Mouse (Mus musculus) stomach, embryonic 16.5 days (tissue): ENCODE data around the gene Scube1. TPM values are rescaled to one million over a fixed set of nuclear protein-coding genes. Genes with fewer than 3 reads are reported as not detected.

Experiments
- ATAC-seq: fragments of 200-750 bp; cut with Nextera tagmentation; 2 replicates; pipeline ENCODE4 v1.8.0; 2017; ENCODE audit warnings: moderate number of reproducible peaks, moderate TSS enrichment; ENCODE audit not compliant: insufficient read depth, low FRiP score
- H3K27ac ChIP-seq: fragments of 300-500 bp; sonication (generic); 2 replicates; pipeline ENCODE4 v1.5.1; 2014; ENCODE audit warnings: low read length
- H3K27me3 ChIP-seq: fragments of 300-500 bp; sonication (generic); 2 replicates; pipeline ENCODE4 v1.6.1; 2014; ENCODE audit warnings: low read length, control low read depth, mixed read lengths; ENCODE audit not compliant: control insufficient read depth, insufficient read depth
- H3K36me3 ChIP-seq: fragments of 300-500 bp; sonication (generic); 2 replicates; pipeline ENCODE4 v1.6.1; 2014; ENCODE audit warnings: low read length; ENCODE audit not compliant: control insufficient read depth, insufficient read depth
- H3K4me1 ChIP-seq: fragments of 300-500 bp; sonication (generic); 2 replicates; pipeline ENCODE4 v1.6.1; 2014; ENCODE audit warnings: low read length, control low read depth, mixed read lengths; ENCODE audit not compliant: control insufficient read depth, insufficient read depth
- H3K4me2 ChIP-seq: fragments of 300-500 bp; sonication (generic); 2 replicates; pipeline ENCODE4 v1.6.1; 2014; ENCODE audit warnings: low read depth, low read length, mixed read lengths
- H3K4me3 ChIP-seq: fragments of 300-500 bp; sonication (generic); replicated peaks from 2 replicates; pipeline ENCODE4 v1.5.1; 2014; ENCODE audit warnings: mild to moderate bottlenecking, low read length
- H3K9ac ChIP-seq: fragments of 300-500 bp; sonication (generic); 2 replicates; pipeline ENCODE4 v1.6.1; 2014; ENCODE audit warnings: low read length
- H3K9me3 ChIP-seq: fragments of 300-500 bp; sonication (generic); replicated peaks from 2 replicates; pipeline ENCODE4 v1.6.1; 2016; ENCODE audit warnings: low read length, control low read depth; ENCODE audit not compliant: control insufficient read depth
- WGBS: fragments of 180-500 bp; shearing (Covaris S2); extraction: QIAGEN DNeasy Blood & Tissue Kit; methylation state at CpG from one replicate; pipeline ENCODE4 v1.1.7; 2014; 5-methylcytosine and 5-hydroxymethylcytosine counted together
- polyA plus RNA-seq: library from polyadenylated mRNA; unstranded; fragments of >200 nt; fragmentation: Nextera tagmentation; extraction: Ambion mirVana; gene quantifications from 2 replicates; pipeline ENCODE4 v1.2.1, GENCODE M21; 2015

Gene Scube1
- polyA plus RNA-seq, 1 experiment from 2014 or later = 12.9 TPM

DNA sequence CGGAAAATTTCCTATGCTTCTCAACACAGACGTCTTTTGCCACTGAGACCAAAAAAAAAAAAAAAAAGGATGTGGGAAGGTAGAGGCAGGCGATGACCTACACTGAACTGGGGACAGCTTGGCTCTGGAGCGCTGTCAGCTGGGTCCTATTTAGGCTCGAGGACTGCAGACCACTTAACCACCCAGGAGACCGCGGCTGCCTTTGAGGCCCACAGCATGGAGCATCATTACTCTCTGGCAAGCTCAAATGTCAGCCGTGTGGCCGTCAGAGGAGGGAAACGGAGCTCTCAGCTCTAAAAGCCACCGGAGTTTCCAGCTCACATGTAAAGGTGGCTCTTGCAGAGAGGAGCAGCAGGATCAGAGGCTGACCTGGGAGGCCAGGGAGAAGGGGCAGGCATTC, 46.2 kb downstream of the Scube1 start:
- Histone ChIP-seq H3K9ac (no peak overlapping the region), H3K4me3 (no peak overlapping the region), H3K36me3 (no peaks in the 10 kb centered on the region), H3K4me1 (peaks cover 34% of the 10 kb centered on the region), H3K27ac (peak overlapping the region; percentile 48), H3K9me3 (no peaks in the 10 kb centered on the region), H3K4me2 (no peak overlapping the region), H3K27me3 (0 out of 2 replicates have a peak, but pooled peaks cover 3% of the 10 kb centered on the region)
- ATAC-seq = no peak
- 20% methylated on average over 11 of the region's 11 CpGs for WGBS

DNA sequence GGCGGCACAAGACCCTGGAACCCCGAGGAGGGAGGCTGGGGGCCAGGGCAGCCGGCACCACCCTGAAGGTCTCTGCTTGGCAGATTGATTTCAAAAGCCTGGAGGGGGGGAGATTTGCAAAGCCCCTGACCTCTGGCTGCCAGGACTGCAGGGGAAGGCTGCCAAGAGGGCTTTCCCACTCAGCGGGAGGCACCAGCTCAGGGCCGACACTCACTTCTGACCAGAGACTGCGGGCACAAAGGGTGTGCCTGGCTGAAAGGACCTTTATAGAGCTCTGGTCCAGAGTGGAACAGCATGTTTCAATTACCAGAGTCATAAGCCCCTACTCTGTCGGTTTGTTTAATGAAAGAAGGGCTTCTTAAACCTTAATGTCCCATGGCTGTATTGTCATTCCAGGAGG, 46.7 kb downstream of the Scube1 start:
- no peak for ATAC-seq

DNA sequence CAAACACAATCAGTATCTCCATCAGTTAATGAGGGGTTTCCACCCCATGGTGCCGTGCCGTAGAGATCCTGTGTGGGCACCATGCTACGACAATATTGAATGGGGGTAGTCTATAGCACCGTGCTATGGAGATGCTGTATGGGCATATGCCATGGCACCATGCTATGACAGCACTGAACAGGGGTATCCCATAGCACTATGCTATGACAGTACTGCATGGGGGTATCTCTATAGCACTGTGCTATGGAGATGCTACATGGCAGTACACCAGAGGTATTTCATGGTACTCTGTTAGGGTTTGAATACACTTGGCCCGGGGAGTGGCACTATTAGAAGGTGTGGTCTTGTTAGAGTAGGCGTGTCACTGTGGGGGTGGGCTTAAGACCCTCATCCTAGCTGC, 47.7 kb downstream of the Scube1 start:
- H3K4me2 ChIP-seq = no peak overlapping the region
- no peak for ATAC-seq
- WGBS = 93% methylated on average over 6 of the region's 6 CpGs
- no peak overlapping the region for H3K9ac ChIP-seq
- H3K4me3 ChIP-seq = no peak overlapping the region
- no peaks in the 10 kb centered on the region for H3K36me3 ChIP-seq
- H3K27ac ChIP-seq = no peak overlapping the region
- H3K4me1 ChIP-seq = peaks cover 28% of the 10 kb centered on the region
- 0 out of 2 replicates have a peak, but pooled peaks cover 3% of the 10 kb centered on the region for H3K27me3 ChIP-seq
- no peaks in the 10 kb centered on the region for H3K9me3 ChIP-seq

More for the DNA sequence above, 46.7 kb downstream of the Scube1 start:
- Histone ChIP-seq H3K4me2 (no peak overlapping the region), H3K27ac (peak overlapping the region; percentile 32; the same call in 1 of the 2 replicates), H3K4me3 (no peak overlapping the region), H3K9ac (no peak overlapping the region), H3K27me3 (0 out of 2 replicates have a peak, but pooled peaks cover 3% of the 10 kb centered on the region), H3K9me3 (no peaks in the 10 kb centered on the region), H3K36me3 (no peaks in the 10 kb centered on the region), H3K4me1 (peaks cover 34% of the 10 kb centered on the region)
- 20% methylated on average over 7 of the region's 7 CpGs for WGBS

DNA sequence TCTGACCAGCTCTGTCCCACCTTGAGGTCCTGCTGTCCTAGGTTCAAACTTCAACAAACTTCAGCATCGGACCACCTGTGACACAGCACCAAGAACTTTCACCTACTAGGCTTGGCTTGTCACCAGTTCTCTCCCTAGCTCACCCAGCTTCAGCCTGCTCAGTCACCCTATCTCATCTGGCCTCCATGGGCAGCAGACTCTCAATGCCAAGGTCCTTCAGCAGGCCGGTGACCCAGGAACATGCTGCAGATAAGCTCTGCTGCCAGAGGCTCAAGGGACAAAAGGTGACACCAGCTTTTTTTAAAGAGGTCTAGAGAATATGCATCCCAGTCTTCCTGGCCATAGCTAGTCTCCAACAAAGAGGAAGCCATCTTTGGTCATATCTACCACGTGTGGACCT, 48.5 kb downstream of the Scube1 start:
- H3K9me3 ChIP-seq = no peaks in the 10 kb centered on the region
- H3K36me3 ChIP-seq = no peaks in the 10 kb centered on the region
- WGBS = 89% methylated on average over 3 of the region's 3 CpGs
- H3K27ac ChIP-seq = no peak overlapping the region
- 0 out of 2 replicates have a peak, but pooled peaks cover 3% of the 10 kb centered on the region for H3K27me3 ChIP-seq
- H3K4me1 ChIP-seq = peaks cover 28% of the 10 kb centered on the region
- H3K9ac ChIP-seq = no peak overlapping the region
- H3K4me3 ChIP-seq = no peak overlapping the region
- no peak for ATAC-seq
- no peak overlapping the region for H3K4me2 ChIP-seq

DNA sequence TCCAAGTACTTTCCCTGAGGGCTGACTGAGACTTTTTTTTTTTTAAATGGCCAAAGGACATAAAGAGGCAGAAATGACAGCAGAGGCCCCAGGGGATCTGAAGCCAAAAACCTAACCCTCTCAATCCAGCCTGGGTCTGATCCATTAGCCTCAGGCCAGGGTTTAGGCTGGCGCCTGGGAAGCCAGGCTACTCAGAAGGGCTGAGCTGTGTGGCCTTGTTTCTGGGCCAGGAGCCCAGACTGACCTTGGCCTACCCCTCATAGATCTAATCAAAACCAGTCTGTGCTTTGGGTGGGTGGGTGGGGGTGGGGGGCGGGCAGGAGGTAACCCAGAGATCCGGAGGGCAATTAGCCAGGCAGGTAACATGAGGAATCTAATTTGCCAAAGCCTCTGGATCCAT, 51.2 kb downstream of the Scube1 start:
- Histone ChIP-seq H3K9me3 (no peaks in the 10 kb centered on the region), H3K27me3 (0 out of 2 replicates have a peak, but pooled peaks cover 3% of the 10 kb centered on the region), H3K36me3 (no peaks in the 10 kb centered on the region), H3K4me2 (no peak overlapping the region), H3K27ac (no peak overlapping the region), H3K9ac (no peak overlapping the region), H3K4me1 (peaks cover 8% of the 10 kb centered on the region; the same call in 1 of the 2 replicates), H3K4me3 (no peak overlapping the region)
- 79% methylated on average over 3 of the region's 3 CpGs for WGBS
- ATAC-seq = no peak

DNA sequence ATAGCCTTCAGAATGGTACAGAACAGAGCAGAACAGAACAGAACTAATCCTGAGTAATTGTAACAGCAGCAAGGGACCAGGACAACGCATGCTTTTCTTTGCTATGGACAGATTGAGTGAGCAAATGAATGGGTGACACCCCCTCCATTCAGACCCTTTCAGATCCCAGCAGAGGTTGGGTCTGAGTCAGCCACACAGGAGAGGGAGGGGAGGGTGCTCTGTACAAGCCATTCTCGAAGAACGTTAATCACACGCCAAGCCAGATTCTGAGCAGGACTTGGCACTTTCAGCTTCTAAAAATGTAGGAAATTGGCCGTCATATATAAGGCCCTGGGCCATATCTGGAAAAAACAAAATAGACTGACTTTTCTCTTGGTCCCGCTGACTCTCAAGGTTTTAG, 57.3 kb downstream of the Scube1 start:
- no peak overlapping the region for H3K9ac ChIP-seq
- H3K4me1 ChIP-seq = no peaks in the 10 kb centered on the region
- H3K9me3 ChIP-seq = no peaks in the 10 kb centered on the region
- no peaks in the 10 kb centered on the region for H3K36me3 ChIP-seq
- peak; percentile 49; the same call in 1 of the 2 replicates for ATAC-seq
- H3K27ac ChIP-seq = no peak overlapping the region
- no peak overlapping the region for H3K4me2 ChIP-seq
- WGBS = 43% methylated on average over 6 of the region's 6 CpGs
- H3K4me3 ChIP-seq = no peak overlapping the region
- H3K27me3 ChIP-seq = no peaks in the 10 kb centered on the region

DNA sequence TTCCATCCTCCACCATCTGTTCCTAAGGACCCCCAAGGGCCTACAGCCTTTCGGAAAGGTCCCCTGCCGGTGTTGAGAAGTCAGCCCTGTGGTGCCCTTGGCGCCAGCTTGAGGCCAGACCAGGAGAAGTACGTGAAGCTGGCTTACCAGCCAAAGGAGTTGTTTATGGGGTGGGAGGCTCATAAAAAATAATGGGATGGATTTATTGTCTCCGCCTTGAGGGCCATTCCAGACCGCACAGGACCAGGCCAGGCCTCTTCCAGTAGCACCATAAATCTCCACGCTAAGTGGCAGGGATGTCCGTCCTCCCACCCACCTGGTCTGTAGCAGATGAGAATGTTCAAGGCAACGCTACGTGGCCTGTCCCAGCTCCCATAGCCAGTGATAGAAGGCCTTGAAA, 58.4 kb downstream of the Scube1 start:
- Histone ChIP-seq H3K27ac (no peak overlapping the region), H3K36me3 (no peaks in the 10 kb centered on the region), H3K4me1 (no peaks in the 10 kb centered on the region), H3K4me3 (no peak overlapping the region), H3K4me2 (no peak overlapping the region), H3K27me3 (no peaks in the 10 kb centered on the region), H3K9me3 (no peaks in the 10 kb centered on the region), H3K9ac (no peak overlapping the region)
- ATAC-seq = no peak
- 71% methylated on average over 10 of the region's 10 CpGs for WGBS

DNA sequence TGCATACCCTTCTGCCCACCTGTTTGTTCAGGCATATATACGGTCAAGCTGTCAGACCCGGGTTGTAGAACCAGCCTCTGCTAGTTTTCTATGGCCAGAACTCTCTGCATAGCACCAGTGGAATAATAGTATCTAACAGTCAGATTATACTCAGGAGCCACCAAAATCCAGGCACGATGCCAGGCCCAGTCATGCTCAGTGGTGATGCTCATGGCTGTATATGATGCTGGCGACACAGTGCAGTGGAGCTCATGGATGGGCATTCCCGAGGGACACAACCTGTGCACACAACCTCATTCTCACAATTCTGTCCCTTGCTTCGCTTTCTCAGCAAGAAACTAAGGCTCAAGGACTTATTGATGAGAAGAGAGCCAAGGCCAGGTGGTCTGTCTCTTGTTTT, 58.8 kb downstream of the Scube1 start:
- no peak overlapping the region for H3K4me3 ChIP-seq
- H3K27ac ChIP-seq = no peak overlapping the region
- no peak for ATAC-seq
- H3K27me3 ChIP-seq = no peaks in the 10 kb centered on the region
- no peaks in the 10 kb centered on the region for H3K4me1 ChIP-seq
- H3K9me3 ChIP-seq = no peaks in the 10 kb centered on the region
- no peak overlapping the region for H3K4me2 ChIP-seq
- H3K9ac ChIP-seq = no peak overlapping the region
- H3K36me3 ChIP-seq = no peaks in the 10 kb centered on the region
- WGBS = 84% methylated on average over 6 of the region's 6 CpGs

DNA sequence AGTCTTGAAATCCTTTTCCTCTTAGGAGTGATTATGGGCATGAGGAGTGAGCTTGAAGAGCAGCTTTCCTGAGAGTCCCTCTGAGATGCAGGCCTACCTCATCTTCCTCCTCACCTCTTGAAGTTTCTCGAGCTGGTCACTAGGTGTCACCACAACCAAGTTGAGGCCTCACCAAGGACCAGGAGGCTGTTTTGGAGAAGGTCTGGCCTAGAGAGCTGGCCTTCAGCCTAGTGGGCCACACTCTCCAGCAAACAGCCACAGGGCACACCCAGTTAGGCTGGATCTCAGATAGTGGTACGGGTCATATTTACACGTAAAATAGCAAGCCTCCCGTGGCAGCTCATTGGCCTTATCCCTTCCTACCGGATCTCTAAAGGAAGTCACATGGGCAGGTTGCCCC, 60.1 kb downstream of the Scube1 start:
- no peak overlapping the region for H3K4me3 ChIP-seq
- ATAC-seq = peak; percentile 38; the same call in 1 of the 2 replicates
- no peak overlapping the region for H3K9ac ChIP-seq
- H3K36me3 ChIP-seq = no peaks in the 10 kb centered on the region
- no peaks in the 10 kb centered on the region for H3K4me1 ChIP-seq
- H3K27me3 ChIP-seq = 0 out of 2 replicates have a peak, but pooled peaks cover under 1% of the 10 kb centered on the region
- H3K4me2 ChIP-seq = no peak overlapping the region
- no peaks in the 10 kb centered on the region for H3K9me3 ChIP-seq
- WGBS = 48% methylated on average over 5 of the region's 5 CpGs
- no peak overlapping the region for H3K27ac ChIP-seq
